Mouse (Mus musculus): ENCODE data around the gene Fry. TPM values are rescaled to one million over a fixed set of nuclear protein-coding genes. Genes with fewer than 3 reads are reported as not detected.
"Not testable (repeated sequence)": the region's sequence is repeated elsewhere in the genome, so short reads cannot be mapped to it uniquely, and the experiment has no call there.

Gene Fry
- polyA plus RNA-seq, 1 experiment from 2014 or later: 51.4 TPM

- H3K4me1 ChIP-seq: no peaks in the 10 kb centered on the region
- WGBS: 84% methylated on average over 12 of the region's 12 CpGs
- ATAC-seq (ENCODE audit: low FRiP score): no peak
- peaks cover 47% of the 10 kb centered on the region for H3K36me3 ChIP-seq
- no peaks in the 10 kb centered on the region for H3K27me3 ChIP-seq (replicated peaks)
- H3K9me3 ChIP-seq (replicated peaks): no peaks in the 10 kb centered on the region
- H3K4me2 ChIP-seq: no peak overlapping the region
- H3K4me3 ChIP-seq (replicated peaks): no peak overlapping the region
- H3K27ac ChIP-seq (replicated peaks): no peak overlapping the region
- H3K9ac ChIP-seq (replicated peaks): no peak overlapping the region
Observed at GRCm38 (mm10) chr5:150466132-150466531, 347.7 kb downstream of the Fry start.

DNA sequence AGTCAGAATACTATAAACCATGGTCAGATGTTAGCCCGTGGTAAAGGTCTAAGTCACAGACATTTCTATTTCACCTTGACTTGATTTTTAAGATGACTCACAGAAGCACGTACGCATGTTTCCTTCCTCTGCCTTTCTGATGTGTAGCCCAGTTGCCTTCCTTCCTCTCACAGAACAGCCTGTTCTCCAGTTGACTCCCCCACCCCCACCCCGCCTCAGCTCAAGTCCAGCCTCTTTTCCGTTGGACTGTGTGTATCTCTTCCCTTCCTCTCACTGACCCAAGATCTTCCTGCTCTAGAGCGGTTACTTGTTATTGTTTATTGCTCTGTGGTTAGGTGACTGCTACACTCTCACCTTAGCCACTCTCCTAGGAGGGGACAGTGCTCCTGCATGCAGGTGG, 350.0 kb downstream of the Fry start:
- no peak overlapping the region for H3K27ac ChIP-seq (replicated peaks)
- H3K4me2 ChIP-seq: no peak overlapping the region
- peaks cover 60% of the 10 kb centered on the region for H3K36me3 ChIP-seq
- no peak overlapping the region for H3K9ac ChIP-seq (replicated peaks)
- no peak for ATAC-seq (ENCODE audit: low FRiP score)
- H3K4me3 ChIP-seq (replicated peaks): no peak overlapping the region
- no peaks in the 10 kb centered on the region for H3K4me1 ChIP-seq
- WGBS: 77% methylated on average over 6 of the region's 6 CpGs
- no peaks in the 10 kb centered on the region for H3K9me3 ChIP-seq (replicated peaks)
- H3K27me3 ChIP-seq (replicated peaks): no peaks in the 10 kb centered on the region

DNA sequence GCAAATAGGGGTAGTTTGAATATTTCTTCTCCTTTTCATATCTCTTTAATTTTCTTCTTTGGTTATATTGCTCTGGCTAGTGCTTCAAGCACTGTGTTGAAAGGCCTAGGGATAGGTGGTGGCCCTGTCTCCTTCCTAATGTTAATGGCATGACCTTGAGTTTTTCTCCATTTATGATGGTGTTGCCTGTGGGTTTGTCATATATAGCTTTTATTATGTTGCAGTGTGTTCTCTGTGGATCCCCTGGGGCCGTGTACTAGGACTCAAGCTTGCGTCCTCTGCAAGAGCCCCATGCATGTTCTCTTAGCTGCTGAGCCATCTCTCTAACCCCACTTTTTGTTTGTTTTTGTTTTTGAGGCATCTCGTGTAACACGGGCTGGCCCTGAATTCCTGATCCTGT, 358.9 kb downstream of the Fry start:
- Histone ChIP-seq H3K27me3 (replicated peaks) (no peaks in the 10 kb centered on the region), H3K36me3 (peaks cover 60% of the 10 kb centered on the region), H3K27ac (replicated peaks) (no peak overlapping the region), H3K4me1 (no peaks in the 10 kb centered on the region), H3K9ac (replicated peaks) (no peak overlapping the region), H3K4me3 (replicated peaks) (no peak overlapping the region), H3K9me3 (replicated peaks) (no peaks in the 10 kb centered on the region), H3K4me2 (no peak overlapping the region)
- no peak for ATAC-seq (ENCODE audit: low FRiP score)
- 77% methylated on average over 4 of the region's 4 CpGs for WGBS

DNA sequence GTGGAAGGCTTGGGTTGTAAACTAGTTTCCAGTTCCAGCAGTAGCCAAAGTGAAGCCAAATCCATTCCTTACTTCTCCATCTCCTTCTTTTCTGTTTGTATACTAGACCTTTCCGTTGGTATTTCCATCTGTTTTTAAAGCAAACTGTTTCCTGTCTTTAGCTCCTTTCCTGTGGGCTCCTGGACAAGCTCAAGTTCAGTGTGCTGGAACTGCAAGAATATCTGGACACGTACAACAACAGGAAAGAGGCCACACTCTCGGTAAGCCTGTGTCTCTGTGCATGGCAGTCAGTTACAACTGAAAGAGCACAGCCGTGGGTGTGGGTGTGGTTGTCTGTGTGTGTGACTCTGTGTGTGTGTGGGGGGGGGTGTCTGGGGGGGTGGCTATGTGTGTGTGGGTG, 360.2 kb downstream of the Fry start:
- WGBS: 71% methylated on average over 4 of the region's 4 CpGs
- no peak for ATAC-seq (ENCODE audit: low FRiP score)
- Histone ChIP-seq H3K9ac (replicated peaks) (no peak overlapping the region), H3K9me3 (replicated peaks) (no peaks in the 10 kb centered on the region), H3K27me3 (replicated peaks) (no peaks in the 10 kb centered on the region), H3K36me3 (peaks cover 57% of the 10 kb centered on the region), H3K4me1 (no peaks in the 10 kb centered on the region), H3K27ac (replicated peaks) (no peak overlapping the region), H3K4me3 (replicated peaks) (no peak overlapping the region), H3K4me2 (no peak overlapping the region)

- no peaks in the 10 kb centered on the region for H3K4me1 ChIP-seq
- H3K9ac ChIP-seq (replicated peaks): no peak overlapping the region
- H3K4me3 ChIP-seq (replicated peaks): no peak overlapping the region
- no peaks in the 10 kb centered on the region for H3K27me3 ChIP-seq (replicated peaks)
- H3K36me3 ChIP-seq: peaks cover 44% of the 10 kb centered on the region
- no peak overlapping the region for H3K27ac ChIP-seq (replicated peaks)
- ATAC-seq (ENCODE audit: low FRiP score): no peak
- no peaks in the 10 kb centered on the region for H3K9me3 ChIP-seq (replicated peaks)
- H3K4me2 ChIP-seq: no peak overlapping the region
- 65% methylated on average over 3 of the region's 3 CpGs for WGBS
Observed at GRCm38 (mm10) chr5:150485198-150485597, 366.8 kb downstream of the Fry start.

GRCm38 (mm10) chr5:150490285-150490684, 371.8 kb downstream of the Fry start:
- Histone ChIP-seq H3K36me3 (peaks cover 40% of the 10 kb centered on the region), H3K9me3 (replicated peaks) (no peaks in the 10 kb centered on the region), H3K4me3 (replicated peaks) (no peak overlapping the region), H3K9ac (replicated peaks) (no peak overlapping the region), H3K4me1 (no peaks in the 10 kb centered on the region), H3K4me2 (no peak overlapping the region), H3K27ac (replicated peaks) (no peak overlapping the region), H3K27me3 (replicated peaks) (no peaks in the 10 kb centered on the region)
- ATAC-seq (ENCODE audit: low FRiP score): no peak
- WGBS: 71% methylated on average over 3 of the region's 3 CpGs

DNA sequence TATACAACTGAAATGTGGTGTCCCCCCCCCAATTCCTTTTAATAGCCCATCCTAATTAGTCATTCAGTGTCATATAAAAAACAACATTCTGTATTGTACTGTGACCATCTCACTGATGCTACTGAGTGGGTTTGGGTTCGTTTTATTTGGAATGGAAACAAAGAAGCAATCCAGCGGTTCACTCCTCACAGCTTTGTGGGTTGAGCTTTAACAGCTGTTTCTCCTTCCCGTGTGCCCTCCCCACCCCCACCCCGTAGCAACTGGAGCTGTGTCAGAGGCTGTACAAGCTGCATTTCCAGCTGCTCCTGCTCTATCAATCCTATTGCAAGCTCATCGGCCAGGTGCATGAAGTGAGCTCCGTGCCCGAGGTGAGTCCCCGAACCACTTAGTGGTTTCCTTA, 372.4 kb downstream of the Fry start:
- Histone ChIP-seq H3K9ac (replicated peaks) (no peak overlapping the region), H3K27me3 (replicated peaks) (no peaks in the 10 kb centered on the region), H3K36me3 (peaks cover 45% of the 10 kb centered on the region), H3K9me3 (replicated peaks) (no peaks in the 10 kb centered on the region), H3K4me3 (replicated peaks) (no peak overlapping the region), H3K27ac (replicated peaks) (no peak overlapping the region), H3K4me2 (no peak overlapping the region), H3K4me1 (no peaks in the 10 kb centered on the region)
- 69% methylated on average over 8 of the region's 8 CpGs for WGBS
- ATAC-seq (ENCODE audit: low FRiP score): no peak

DNA sequence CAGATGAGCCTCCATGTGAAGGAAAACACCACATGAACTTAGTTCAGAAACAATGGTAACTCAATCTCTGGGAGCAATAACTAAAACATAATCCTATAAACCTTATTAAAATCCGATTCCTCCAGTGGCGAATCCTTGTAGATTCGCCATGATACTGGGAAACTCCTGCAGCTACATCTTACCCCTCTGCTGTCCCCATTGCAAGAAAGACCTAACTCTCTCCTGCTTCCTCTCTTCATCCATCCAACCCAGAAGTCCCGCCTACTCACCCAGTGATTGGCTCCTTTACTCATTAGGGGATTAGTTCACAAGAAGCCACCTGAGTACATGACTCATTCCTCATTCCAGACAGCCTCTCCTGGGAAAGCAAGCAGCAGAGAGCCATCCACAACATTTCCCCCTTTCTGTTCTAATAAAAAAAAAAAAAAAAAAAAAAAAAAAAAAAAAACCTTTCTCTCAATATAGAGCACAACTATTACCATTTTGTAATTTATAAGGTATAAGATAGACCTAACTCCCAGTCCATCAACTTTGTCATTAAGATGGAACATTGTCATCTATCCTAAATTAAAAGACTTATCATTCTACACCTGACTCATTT, 373.2 kb downstream of the Fry start:
- H3K9me3 ChIP-seq (replicated peaks); ATAC-seq (ENCODE audit: low FRiP score); H3K9ac ChIP-seq (replicated peaks); H3K4me3 ChIP-seq (replicated peaks); H3K4me1 ChIP-seq; H3K4me2 ChIP-seq; H3K27me3 ChIP-seq (replicated peaks); H3K27ac ChIP-seq (replicated peaks): not testable (repeated sequence)
- WGBS: 94% methylated on average over 4 of the region's 4 CpGs
- peaks cover 53% of the 10 kb centered on the region for H3K36me3 ChIP-seq

- Histone ChIP-seq H3K27ac (replicated peaks) (no peak overlapping the region), H3K4me3 (replicated peaks) (no peak overlapping the region), H3K9me3 (replicated peaks) (no peaks in the 10 kb centered on the region), H3K4me2 (no peak overlapping the region), H3K9ac (replicated peaks) (no peak overlapping the region), H3K36me3 (peaks cover 55% of the 10 kb centered on the region), H3K4me1 (no peaks in the 10 kb centered on the region), H3K27me3 (replicated peaks) (no peaks in the 10 kb centered on the region)
- 48% methylated on average over 6 of the region's 6 CpGs for WGBS
- no peak for ATAC-seq (ENCODE audit: low FRiP score)
Observed at GRCm38 (mm10) chr5:150495792-150496191, 377.3 kb downstream of the Fry start.

- H3K36me3 ChIP-seq: no peaks in the 10 kb centered on the region
- H3K9ac ChIP-seq (replicated peaks): no peak overlapping the region
- H3K4me1 ChIP-seq: no peaks in the 10 kb centered on the region
- no peak for ATAC-seq (ENCODE audit: low FRiP score)
- 83% methylated on average over 6 of the region's 6 CpGs for WGBS
- H3K9me3 ChIP-seq (replicated peaks): no peaks in the 10 kb centered on the region
- no peak overlapping the region for H3K4me3 ChIP-seq (replicated peaks)
- no peak overlapping the region for H3K4me2 ChIP-seq
- H3K27ac ChIP-seq (replicated peaks): no peak overlapping the region
- H3K27me3 ChIP-seq (replicated peaks): no peaks in the 10 kb centered on the region
Observed at GRCm38 (mm10) chr5:150510451-150511225, 392.2 kb downstream of the Fry start.

DNA sequence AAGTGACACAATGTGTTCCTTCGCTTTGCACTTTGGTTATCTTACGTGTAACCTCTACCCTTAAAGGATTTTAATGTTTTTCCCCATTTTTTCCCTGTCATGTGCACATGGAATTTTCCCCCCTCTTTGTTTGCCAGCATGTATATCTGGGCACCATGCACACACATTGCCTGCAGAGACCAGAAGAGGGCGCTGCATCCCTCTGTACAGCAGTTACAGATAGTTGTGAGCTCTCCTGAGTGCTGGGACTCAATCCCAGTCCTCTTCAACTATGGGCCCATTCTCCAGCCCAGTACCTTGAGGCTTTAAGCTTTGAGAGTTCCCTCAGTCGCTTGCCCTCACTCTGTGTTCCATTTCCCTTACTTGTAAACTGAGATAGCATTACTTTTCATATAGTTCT, 394.8 kb downstream of the Fry start:
- no peak overlapping the region for H3K27ac ChIP-seq (replicated peaks)
- H3K27me3 ChIP-seq (replicated peaks): no peaks in the 10 kb centered on the region
- ATAC-seq (ENCODE audit: low FRiP score): no peak
- 78% methylated on average over 4 of the region's 4 CpGs for WGBS
- H3K9ac ChIP-seq (replicated peaks): no peak overlapping the region
- H3K4me1 ChIP-seq: no peaks in the 10 kb centered on the region
- H3K9me3 ChIP-seq (replicated peaks): no peaks in the 10 kb centered on the region
- H3K4me2 ChIP-seq: no peak overlapping the region
- H3K4me3 ChIP-seq (replicated peaks): no peak overlapping the region
- no peaks in the 10 kb centered on the region for H3K36me3 ChIP-seq

DNA sequence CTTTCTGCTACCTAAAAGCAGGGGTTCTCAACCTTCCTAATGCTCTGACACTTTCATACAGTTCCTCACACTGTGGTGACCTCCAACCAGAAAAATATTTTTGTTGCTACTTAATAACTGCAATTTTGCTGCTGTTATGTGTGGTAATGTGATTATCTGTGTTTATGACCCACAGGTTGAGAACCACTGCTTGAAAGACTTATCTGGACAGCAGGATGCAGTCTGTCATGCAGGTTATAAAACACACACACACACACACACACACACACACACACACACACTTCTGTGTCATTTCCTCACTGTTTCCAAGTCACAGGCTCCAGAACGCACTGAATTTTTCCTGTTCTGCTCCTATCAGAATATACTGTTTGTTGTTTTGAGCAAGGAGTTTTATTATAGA, 395.6 kb downstream of the Fry start:
- H3K4me1 ChIP-seq: no peaks in the 10 kb centered on the region
- H3K27me3 ChIP-seq (replicated peaks): no peaks in the 10 kb centered on the region
- H3K36me3 ChIP-seq: no peaks in the 10 kb centered on the region
- ATAC-seq (ENCODE audit: low FRiP score): no peak
- H3K27ac ChIP-seq (replicated peaks): no peak overlapping the region
- no peak overlapping the region for H3K4me3 ChIP-seq (replicated peaks)
- H3K9ac ChIP-seq (replicated peaks): no peak overlapping the region
- H3K4me2 ChIP-seq: no peak overlapping the region
- H3K9me3 ChIP-seq (replicated peaks): no peaks in the 10 kb centered on the region
- WGBS: 90% methylated on average over 1 of the region's 1 CpGs

Measured in neural tube, embryonic 15.5 days (tissue).